Mouse (Mus musculus) forebrain, embryonic 15.5 days (tissue): ENCODE measurements at regions not wholly inside any gene's neighbourhood (a gene's known extent, or its start where the extent isn't known, plus 50 kb on each side); places are given as distances from the start of the nearest gene placed in this dataset.

Experiments used
- ATAC-seq: fragments of 200-750 bp; cut with Nextera tagmentation; replicated peaks from 2 replicates; pipeline ENCODE4 v1.8.0; 2017; ENCODE audit warnings: mild to moderate bottlenecking, moderate TSS enrichment, moderate library complexity
- H3K27ac ChIP-seq: fragments of 300-500 bp; sonication (generic); replicated peaks from 2 replicates; pipeline ENCODE4 v1.5.1; 2015; ENCODE audit warnings: mild to moderate bottlenecking, inconsistent platforms
- H3K27me3 ChIP-seq: fragments of 300-500 bp; sonication (generic); 2 replicates; pipeline ENCODE4 v1.6.1; 2015; ENCODE audit warnings: inconsistent platforms
- H3K36me3 ChIP-seq: fragments of 300-500 bp; sonication (generic); 2 replicates; pipeline ENCODE4 v1.6.1; 2015; ENCODE audit warnings: mild to moderate bottlenecking, inconsistent platforms
- H3K4me1 ChIP-seq: fragments of 300-500 bp; sonication (generic); 2 replicates; pipeline ENCODE4 v1.6.1; 2015; ENCODE audit warnings: inconsistent platforms
- H3K4me2 ChIP-seq: fragments of 300-500 bp; sonication (generic); replicated peaks from 2 replicates; pipeline ENCODE4 v1.6.1; 2015; ENCODE audit warnings: mild to moderate bottlenecking, inconsistent platforms
- H3K4me3 ChIP-seq: fragments of 300-500 bp; sonication (generic); 2 replicates; pipeline ENCODE4 v1.5.1; 2015; ENCODE audit warnings: mild to moderate bottlenecking, inconsistent platforms
- H3K9ac ChIP-seq: fragments of 300-500 bp; sonication (generic); replicated peaks from 2 replicates; pipeline ENCODE4 v1.6.1; 2015; ENCODE audit warnings: mild to moderate bottlenecking, inconsistent platforms
- H3K9me3 ChIP-seq: fragments of 300-500 bp; sonication (generic); 2 replicates; pipeline ENCODE4 v1.6.1; 2016; ENCODE audit warnings: inconsistent platforms
- WGBS: fragments of 180-500 bp; shearing (Covaris S2); methylation state at CpG from one replicate; pipeline ENCODE4 v1.1.7; 2015; ENCODE audit warnings: mixed read lengths; 5-methylcytosine and 5-hydroxymethylcytosine counted together

DNA sequence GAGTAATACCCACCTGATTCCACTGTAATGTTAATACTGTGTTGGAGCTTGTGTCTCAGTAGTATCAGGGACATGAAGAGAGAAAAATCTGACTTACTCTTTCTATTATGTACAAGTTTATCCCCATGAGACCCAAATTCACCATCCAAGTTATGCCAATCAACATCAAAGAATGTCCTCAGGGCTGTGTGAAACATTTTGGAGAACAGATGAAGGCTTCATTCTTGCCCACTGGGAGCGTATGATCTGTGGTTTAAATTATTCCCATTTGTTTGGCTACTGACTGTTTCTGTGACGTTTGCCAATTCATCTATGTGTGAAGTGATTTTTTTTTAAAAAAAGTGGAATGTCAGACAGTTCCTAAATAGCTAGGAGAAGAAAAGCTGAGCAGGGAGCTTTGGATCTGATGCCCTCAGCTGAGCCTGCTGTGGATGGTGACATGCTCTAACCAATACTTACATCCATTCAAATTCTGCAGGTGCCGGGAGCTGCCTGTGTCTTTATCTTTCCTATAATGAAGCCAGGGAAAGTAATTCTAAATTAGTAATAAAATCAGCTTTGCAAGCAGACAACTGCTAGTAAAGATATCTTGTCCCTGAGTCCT is 173.3 kb upstream of the Pitrm1 start:
- H3K4me1 ChIP-seq: no peaks in the 10 kb centered on the region
- H3K9ac ChIP-seq: no peak overlapping the region
- H3K36me3 ChIP-seq: no peaks in the 10 kb centered on the region
- H3K4me2 ChIP-seq: no peak overlapping the region
- peak; percentile 58; the same call in 1 of the 2 replicates for ATAC-seq
- no peak overlapping the region for H3K4me3 ChIP-seq
- H3K27me3 ChIP-seq: no peaks in the 10 kb centered on the region
- WGBS: 50% methylated on average over 3 of the region's 3 CpGs
- no peaks in the 10 kb centered on the region for H3K9me3 ChIP-seq
- no peak overlapping the region for H3K27ac ChIP-seq

DNA sequence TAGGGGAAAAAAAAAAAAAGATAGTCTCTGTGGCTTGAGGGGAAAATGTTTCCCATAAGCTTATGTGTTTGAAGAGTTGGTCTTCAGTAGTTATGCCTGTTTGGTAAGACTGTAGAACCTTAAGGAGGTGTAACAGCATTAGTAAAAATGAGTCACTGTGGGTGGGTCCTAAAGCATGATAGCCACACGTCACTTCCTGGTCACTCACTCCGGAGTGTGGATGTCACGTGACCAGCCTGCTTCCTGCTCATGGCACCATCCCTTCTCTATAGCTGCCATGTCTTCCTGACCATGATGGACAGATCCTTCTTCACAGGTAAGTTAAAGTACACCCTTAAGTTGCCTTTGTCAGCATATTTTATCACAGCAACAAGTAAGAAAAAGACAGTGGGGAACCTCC is 170.0 kb upstream of the Pitrm1 start:
- no peaks in the 10 kb centered on the region for H3K4me1 ChIP-seq
- no peak overlapping the region for H3K9ac ChIP-seq
- H3K27me3 ChIP-seq: no peaks in the 10 kb centered on the region
- no peak overlapping the region for H3K4me3 ChIP-seq
- 91% methylated on average over 3 of the region's 3 CpGs for WGBS
- no peak for ATAC-seq
- H3K36me3 ChIP-seq: no peaks in the 10 kb centered on the region
- H3K9me3 ChIP-seq: no peaks in the 10 kb centered on the region
- H3K27ac ChIP-seq: no peak overlapping the region
- H3K4me2 ChIP-seq: no peak overlapping the region

DNA sequence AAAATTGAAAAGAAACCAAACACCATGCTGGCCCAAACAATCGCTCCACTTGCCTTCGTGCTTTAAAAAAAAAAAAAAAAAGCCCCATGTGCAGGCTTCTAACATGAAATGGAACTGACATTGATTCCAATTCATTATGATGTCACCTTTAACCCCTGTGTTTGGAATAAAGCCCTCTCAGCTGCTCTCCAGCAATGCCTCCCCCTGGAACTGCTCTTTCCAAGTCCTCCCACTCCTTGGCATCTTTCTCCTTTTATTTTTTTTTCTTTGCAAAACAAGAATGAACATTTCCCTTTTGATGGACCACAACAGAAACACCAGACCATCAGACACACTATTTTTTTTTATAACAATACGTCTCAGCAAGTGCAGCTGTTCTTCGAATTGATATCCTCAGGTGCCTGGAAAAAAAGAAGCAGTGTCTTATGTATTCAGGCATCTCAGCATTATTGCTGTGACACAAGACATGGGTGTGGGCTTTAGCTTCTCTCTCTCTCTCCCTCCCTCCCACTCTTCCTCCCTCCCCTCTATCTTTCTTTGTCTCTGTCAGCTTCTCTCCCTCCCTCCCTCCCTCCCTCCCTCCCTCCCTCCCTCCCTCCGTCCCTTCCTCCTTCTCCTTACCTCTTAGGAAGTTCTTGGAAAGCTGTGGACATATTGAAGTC is 152.3 kb upstream of the Pitrm1 start:
- Histone ChIP-seq H3K9me3 (no peaks in the 10 kb centered on the region), H3K4me3 (no peak overlapping the region), H3K9ac (no peak overlapping the region), H3K4me2 (no peak overlapping the region), H3K36me3 (no peaks in the 10 kb centered on the region), H3K4me1 (no peaks in the 10 kb centered on the region), H3K27ac (no peak overlapping the region), H3K27me3 (no peaks in the 10 kb centered on the region)
- no peak for ATAC-seq
- WGBS: 50% methylated on average over 4 of the region's 5 CpGs

DNA sequence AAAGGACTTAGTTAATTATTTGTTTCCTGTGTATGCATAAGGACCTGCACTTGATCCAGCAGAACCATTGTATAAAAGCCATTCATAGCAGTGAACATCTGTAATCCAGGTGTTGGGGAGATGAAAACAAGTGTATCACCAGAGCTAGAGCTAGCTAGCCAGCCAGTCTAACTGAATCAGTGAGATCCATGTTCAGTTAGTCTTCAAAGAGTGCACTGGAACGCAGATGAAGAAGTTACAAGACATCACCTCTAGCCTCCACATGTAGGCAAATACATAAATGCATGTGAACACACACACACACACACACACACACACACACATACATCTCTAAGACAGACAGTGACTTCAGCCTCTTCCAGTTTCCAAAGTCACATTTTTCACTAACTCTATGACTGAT is 150.3 kb upstream of the Pitrm1 start:
- Histone ChIP-seq H3K4me1 (no peaks in the 10 kb centered on the region), H3K9me3 (no peaks in the 10 kb centered on the region), H3K27ac (no peak overlapping the region), H3K27me3 (no peaks in the 10 kb centered on the region), H3K4me3 (no peak overlapping the region), H3K9ac (no peak overlapping the region), H3K4me2 (no peak overlapping the region), H3K36me3 (no peaks in the 10 kb centered on the region)
- WGBS: 92% methylated on average over 1 of the region's 1 CpGs
- no peak for ATAC-seq

DNA sequence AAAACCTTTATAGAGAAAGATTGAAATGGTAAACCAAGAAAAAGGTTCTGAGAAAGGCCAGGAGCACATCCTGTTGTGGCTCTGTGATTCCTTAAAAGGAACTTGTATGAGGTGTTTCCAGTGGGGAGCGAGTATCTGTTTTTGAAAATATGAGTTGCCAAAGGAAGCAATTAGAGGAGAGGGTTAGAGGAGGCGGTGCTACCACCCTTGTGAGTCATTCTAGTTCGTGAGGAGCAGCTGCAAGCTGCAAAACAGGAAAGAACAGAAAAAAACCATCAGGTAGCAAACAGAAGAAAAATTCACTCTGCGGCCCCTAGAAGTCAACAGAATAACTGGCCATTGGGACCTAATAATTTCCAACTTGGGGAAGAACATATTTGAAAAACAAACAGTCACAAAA is 116.1 kb upstream of the Pitrm1 start:
- H3K4me3 ChIP-seq: no peak overlapping the region
- no peaks in the 10 kb centered on the region for H3K9me3 ChIP-seq
- H3K4me1 ChIP-seq: no peaks in the 10 kb centered on the region
- no peak overlapping the region for H3K9ac ChIP-seq
- H3K27me3 ChIP-seq: no peaks in the 10 kb centered on the region
- ATAC-seq: no peak
- H3K4me2 ChIP-seq: no peak overlapping the region
- 83% methylated on average over 4 of the region's 4 CpGs for WGBS
- no peaks in the 10 kb centered on the region for H3K36me3 ChIP-seq
- H3K27ac ChIP-seq: no peak overlapping the region

DNA sequence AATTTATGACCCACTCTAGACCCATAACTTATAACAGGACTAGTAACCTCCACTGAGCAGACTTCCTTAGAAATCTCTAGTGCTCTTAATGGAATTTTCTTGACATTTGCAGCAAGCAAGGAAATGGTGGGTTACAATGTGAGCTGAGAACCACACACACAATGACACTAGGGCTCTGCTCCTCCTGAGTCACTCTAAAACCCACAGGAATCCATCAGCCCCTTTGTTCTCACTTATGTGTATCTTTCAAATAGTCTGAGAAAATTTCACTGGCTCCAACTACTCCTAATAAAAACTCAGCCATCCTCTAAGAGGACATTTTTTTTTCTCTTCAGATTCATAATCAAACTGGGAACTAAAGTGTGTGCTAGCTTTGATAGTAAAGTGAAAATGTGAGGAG is 101.0 kb upstream of the Pitrm1 start:
- H3K36me3 ChIP-seq: no peaks in the 10 kb centered on the region
- ATAC-seq: no peak
- H3K4me2 ChIP-seq: no peak overlapping the region
- H3K4me3 ChIP-seq: no peak overlapping the region
- no peak overlapping the region for H3K27ac ChIP-seq
- H3K27me3 ChIP-seq: no peaks in the 10 kb centered on the region
- no peaks in the 10 kb centered on the region for H3K9me3 ChIP-seq
- H3K9ac ChIP-seq: no peak overlapping the region
- no peaks in the 10 kb centered on the region for H3K4me1 ChIP-seq

DNA sequence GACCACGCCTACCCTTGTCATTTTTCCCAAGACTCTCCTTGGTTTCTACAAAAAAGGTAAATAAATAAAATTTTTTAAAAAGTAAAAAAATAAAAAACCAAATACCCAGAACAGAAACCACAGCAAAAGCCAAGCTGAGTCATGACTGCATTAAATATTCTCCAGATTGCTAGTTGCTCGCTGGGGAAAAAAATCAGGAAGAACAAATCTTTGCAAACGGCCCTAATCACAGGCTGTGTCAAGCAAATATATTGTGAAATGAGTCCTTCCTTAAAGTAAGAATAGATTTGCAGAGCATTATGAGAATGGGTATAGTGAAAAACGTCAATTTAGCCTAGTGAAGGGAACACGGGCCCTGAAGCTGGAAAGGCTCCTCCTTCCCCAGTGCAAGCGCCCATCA is 86.6 kb upstream of the Pitrm1 start:
- no peaks in the 10 kb centered on the region for H3K4me1 ChIP-seq
- H3K36me3 ChIP-seq: no peaks in the 10 kb centered on the region
- 87% methylated on average over 6 of the region's 6 CpGs for WGBS
- H3K9ac ChIP-seq: no peak overlapping the region
- H3K9me3 ChIP-seq: no peaks in the 10 kb centered on the region
- no peak overlapping the region for H3K27ac ChIP-seq
- ATAC-seq: no peak
- H3K4me2 ChIP-seq: no peak overlapping the region
- H3K27me3 ChIP-seq: no peaks in the 10 kb centered on the region
- H3K4me3 ChIP-seq: no peak overlapping the region

DNA sequence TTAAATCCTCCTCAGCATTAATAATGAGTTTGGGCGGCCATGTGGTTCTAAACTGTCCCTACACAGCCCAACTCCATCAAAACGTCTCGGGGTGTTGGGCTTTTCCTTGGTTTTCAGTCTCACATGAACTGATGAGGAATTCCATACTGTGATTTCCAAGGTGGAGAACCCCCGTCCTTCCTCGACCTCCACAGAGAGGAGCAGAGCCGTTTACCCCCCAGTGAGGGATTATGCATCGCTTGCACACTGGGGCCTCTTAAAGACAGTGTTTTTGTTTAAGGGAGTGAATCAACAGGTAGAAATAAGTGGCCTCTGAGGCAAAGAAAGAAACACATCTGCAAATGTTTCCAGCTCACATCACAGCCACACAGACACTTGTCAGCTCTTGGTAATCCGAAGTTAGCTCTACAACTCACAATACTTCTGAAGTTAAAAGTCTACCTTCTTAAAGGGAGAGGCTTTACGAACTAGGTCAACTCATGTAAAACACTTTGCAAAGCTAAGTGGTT is 82.0 kb upstream of the Pitrm1 start:
- no peak overlapping the region for H3K27ac ChIP-seq
- no peaks in the 10 kb centered on the region for H3K9me3 ChIP-seq
- no peaks in the 10 kb centered on the region for H3K27me3 ChIP-seq
- no peak overlapping the region for H3K9ac ChIP-seq
- H3K4me3 ChIP-seq: no peak overlapping the region
- no peaks in the 10 kb centered on the region for H3K36me3 ChIP-seq
- 16% methylated on average over 9 of the region's 9 CpGs for WGBS
- H3K4me2 ChIP-seq: no peak overlapping the region
- no peak for ATAC-seq
- peaks cover 15% of the 10 kb centered on the region for H3K4me1 ChIP-seq

DNA sequence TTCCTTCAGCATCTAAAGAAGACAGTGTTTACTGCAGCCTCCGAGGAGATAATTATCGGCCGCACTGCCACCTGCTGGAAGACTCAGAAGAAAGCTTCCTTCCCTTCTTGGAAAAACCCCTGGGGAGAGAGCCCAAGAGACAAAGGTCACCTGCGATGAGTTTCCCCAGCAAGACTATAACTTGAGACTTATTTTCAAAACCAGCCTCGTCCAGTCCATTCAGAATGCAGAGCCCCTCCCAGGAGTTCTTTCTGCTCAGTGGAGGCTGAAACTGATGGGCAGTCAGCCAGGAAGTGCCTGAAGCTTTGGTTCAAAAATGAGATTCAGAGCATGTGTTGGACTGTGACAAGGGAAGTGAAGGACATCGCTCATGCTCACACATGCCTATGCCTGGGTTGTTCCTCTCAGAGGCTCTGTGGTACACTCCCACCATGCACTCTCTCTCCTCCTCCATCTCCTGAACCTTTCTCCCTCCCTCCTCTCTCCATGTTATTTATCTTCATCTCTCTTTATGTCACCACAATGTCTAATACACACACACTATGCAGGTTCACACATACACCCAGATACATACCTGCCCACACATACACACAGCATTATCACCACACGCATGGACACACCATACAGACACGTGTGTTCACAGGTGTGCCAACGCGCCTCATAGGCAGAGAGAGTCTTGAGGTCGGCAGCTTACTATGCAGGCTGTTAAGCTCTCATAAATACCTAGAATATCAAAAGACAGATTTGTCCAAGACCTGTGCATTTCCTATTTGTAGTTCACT is 78.3 kb upstream of the Pitrm1 start:
- H3K36me3 ChIP-seq: no peaks in the 10 kb centered on the region
- no peak overlapping the region for H3K27ac ChIP-seq
- H3K4me2 ChIP-seq: no peak overlapping the region
- H3K9me3 ChIP-seq: no peaks in the 10 kb centered on the region
- ATAC-seq: peak; percentile 53
- WGBS: 52% methylated on average over 11 of the region's 11 CpGs
- no peaks in the 10 kb centered on the region for H3K27me3 ChIP-seq
- no peak overlapping the region for H3K9ac ChIP-seq
- H3K4me1 ChIP-seq: peaks cover 33% of the 10 kb centered on the region
- H3K4me3 ChIP-seq: no peak overlapping the region

DNA sequence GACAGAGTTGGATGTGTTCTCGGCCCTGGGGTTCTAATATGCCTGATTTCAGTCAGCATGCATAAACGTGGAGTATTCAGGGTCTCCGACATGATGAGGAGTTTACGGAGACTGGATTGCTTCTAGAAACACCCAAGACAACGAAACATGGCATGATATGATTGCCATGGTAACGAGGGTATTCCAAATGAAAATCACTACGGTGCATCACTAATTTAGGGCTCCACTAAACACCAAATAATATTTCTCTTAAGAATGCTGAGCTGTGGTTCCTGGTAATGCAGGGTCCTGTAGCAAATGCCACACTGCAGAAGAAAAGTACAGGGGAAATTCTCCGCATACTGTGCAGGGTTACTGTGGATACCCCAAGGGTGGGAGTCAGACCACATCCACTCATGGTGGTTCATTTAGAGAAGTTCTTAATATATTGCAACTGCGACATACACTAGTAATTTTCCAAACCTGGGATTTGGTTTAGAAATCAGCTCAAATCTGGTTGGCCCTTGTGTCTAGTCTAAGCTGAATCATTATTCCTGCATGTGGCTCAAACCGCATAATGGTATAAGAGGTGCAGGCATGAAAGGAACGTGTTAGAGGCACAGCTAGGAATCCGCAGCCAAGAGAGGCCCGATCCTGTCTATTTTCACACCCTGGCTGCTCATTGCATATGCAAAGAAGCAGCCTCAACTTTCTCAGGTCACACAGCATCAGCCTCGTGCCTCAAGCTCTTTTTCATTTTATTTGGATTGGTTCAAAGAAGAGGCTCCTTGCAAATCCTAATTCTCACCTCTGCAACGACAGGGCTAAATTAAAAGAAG is 77.5 kb upstream of the Pitrm1 start:
- no peak overlapping the region for H3K9ac ChIP-seq
- ATAC-seq: peak; percentile 30
- no peak overlapping the region for H3K4me3 ChIP-seq
- peaks cover 33% of the 10 kb centered on the region for H3K4me1 ChIP-seq
- no peak overlapping the region for H3K4me2 ChIP-seq
- no peaks in the 10 kb centered on the region for H3K27me3 ChIP-seq
- WGBS: 41% methylated on average over 15 of the region's 15 CpGs
- H3K9me3 ChIP-seq: no peaks in the 10 kb centered on the region
- H3K27ac ChIP-seq: peak overlapping the region; percentile 48
- no peaks in the 10 kb centered on the region for H3K36me3 ChIP-seq

DNA sequence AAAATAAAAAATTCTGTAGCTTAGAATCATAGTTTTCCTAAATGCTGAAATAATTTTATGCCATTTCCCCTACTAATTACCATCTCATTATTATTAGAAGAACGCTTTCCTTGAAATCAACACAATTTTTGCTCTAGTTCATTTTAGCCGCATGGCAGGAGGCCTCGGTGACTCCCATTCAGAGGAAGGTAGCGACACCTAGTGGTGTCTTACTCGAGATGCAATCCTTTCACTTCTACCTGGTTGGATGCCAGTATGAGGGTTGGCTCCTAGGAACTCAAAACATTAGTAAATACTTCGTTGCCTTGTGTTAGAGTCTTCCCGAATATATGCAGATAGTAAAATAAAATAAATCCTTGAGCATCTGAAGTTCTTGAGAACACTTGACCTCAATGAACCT is 76.3 kb upstream of the Pitrm1 start:
- Histone ChIP-seq H3K36me3 (no peaks in the 10 kb centered on the region), H3K9me3 (no peaks in the 10 kb centered on the region), H3K4me2 (no peak overlapping the region), H3K4me3 (no peak overlapping the region), H3K4me1 (peaks cover 33% of the 10 kb centered on the region), H3K27ac (no peak overlapping the region; the same call in 1 of the 2 replicates), H3K27me3 (no peaks in the 10 kb centered on the region), H3K9ac (no peak overlapping the region)
- 2% methylated on average over 7 of the region's 7 CpGs for WGBS
- ATAC-seq: peak; percentile 49
